Mouse (Mus musculus): Measurements from ENCODE around the gene Adamts20. TPM values are rescaled to one million over a fixed set of nuclear protein-coding genes. Genes with fewer than 3 reads are reported as not detected.
A peak's percentile ranks its signal among the peaks of the same experiment; 100 is the strongest.

The Adamts20 gene
- total RNA-seq, 1 experiment from 2014 or later = not detected

DNA sequence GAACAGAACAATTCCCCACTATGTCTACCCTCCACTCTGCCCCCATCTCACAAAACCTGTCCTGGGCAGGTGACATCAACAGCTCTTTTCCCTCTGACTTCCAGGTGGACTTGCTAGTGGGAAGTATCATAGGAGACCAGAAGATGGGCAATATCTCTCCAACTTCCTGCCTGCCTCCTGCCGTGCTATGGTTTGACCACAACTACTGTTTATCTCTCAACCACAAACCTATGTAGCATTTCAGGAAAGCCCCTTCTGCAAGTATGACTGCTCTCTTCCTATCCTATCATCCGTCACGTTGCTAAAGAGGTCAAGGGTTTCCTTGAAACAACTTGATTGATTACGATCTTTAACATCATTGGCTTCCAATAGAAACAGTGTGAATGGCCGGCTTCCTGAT lies 12.4 kb downstream of the Adamts20 start:
- ATAC-seq (ENCODE audit: extremely low read depth, insufficient number of reproducible peaks, low FRiP score, poor library complexity, severe bottlenecking) = no peak

DNA sequence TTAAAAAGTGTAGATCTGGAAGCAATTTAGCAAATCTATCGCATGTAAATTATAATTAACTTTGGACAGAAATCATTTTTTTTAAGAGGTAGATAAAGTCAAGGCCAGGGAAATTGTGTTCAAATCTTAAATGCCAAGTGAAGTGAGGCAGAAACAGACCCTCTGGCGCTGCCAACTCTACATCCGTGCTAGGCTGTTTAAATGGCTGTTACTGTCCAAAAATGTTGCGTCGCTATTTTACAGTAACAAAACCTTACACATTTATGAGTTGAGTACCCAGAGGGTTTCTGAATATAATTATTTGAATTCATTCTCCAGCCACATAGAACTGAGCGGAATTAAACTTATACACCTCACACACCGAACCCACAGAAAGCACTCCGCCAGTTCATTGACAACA lies 13.6 kb downstream of the Adamts20 start:
- ATAC-seq (ENCODE audit: extremely low read depth, insufficient number of reproducible peaks, low FRiP score, poor library complexity, severe bottlenecking) = no peak

DNA sequence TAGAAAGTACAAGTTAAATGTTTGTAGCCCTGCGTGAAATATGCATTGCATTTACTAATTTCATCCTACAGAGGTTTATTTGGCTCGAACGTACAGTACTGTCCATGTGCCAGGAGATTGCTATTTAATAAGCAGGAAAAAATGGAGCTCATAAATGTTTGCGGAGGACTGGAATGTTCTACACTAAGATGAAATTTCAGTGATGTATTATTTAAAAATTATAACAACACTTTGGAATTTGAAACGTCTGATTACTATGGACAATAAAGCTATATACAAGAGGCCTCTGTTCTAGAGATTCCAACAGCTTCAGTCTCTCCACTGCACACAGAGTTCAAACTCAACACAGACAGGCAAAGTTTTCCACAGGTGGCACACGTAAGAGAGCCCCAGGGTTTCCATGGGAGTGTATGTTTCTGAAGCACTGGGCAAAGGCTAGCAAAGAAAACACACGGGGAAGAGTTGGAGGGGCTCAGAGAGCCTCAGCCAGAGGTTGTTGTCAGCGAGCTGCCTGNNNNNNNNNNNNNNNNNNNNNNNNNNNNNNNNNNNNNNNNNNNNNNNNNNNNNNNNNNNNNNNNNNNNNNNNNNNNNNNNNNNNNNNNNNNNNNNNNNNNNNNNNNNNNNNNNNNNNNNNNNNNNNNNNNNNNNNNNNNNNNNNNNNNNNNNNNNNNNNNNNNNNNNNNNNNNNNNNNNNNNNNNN lies 20.6 kb downstream of the Adamts20 start:
- no peak for ATAC-seq (ENCODE audit: extremely low read depth, insufficient number of reproducible peaks, low FRiP score, poor library complexity, severe bottlenecking)

DNA sequence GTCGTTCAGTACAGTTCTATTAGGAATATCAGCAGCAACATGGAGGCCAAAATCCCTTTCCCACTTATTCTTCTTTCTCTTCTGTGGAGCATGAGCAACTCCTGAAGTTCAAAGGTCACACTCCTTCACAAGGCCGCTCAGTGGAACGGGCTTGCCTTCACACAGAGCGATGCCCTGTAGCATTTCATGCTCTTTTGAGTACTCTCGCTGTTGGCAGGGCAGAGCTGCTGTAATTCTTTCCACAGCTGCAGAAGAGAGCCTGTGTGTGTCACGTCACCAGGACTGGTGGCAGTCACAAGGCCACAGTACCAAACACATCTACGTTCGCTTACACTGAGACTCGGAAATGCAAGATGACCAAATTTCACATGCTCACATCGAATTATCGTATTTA lies 21.2 kb downstream of the Adamts20 start:
- no peak for ATAC-seq (ENCODE audit: extremely low read depth, insufficient number of reproducible peaks, low FRiP score, poor library complexity, severe bottlenecking)

DNA sequence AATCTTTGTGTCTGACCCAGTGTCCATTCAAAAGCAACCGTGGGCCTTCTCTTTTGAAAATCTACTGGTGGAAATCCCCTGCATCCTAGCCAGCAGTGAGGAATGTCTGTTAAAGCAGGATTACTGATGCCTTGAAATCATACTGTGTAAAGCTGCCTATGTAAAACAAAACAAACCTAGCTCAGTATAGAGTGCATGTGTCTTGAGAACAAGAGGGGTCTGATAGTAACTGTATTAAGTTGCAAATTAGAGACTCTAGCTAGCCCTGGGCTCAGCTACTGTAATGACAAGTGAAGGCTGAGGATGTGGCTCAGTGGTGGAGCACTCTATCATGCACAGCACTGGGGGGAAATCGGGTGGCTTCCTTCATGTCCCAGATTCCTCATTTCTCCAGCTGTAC lies 22.2 kb downstream of the Adamts20 start:
- no peak for ATAC-seq (ENCODE audit: extremely low read depth, insufficient number of reproducible peaks, low FRiP score, poor library complexity, severe bottlenecking)

DNA sequence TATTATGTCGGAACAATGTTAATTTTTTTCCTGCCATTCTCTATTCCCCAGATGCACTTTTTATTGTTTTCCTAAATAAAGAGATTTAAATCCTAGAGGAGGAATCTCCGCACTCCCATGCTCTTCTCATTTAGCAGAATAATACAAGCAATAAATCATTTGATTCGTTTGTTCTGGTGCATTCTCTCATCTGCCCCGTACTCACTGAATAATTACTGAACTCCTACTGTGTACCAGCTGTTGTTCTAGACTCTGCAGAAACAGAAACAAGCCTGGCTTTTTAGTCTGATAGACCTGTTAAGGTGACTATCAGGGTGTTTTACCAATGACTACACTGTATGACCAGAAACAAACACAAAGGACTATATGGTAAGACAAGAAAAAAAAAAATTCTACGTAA lies 29.7 kb downstream of the Adamts20 start:
- ATAC-seq (ENCODE audit: extremely low read depth, insufficient number of reproducible peaks, low FRiP score, poor library complexity, severe bottlenecking) = no peak

DNA sequence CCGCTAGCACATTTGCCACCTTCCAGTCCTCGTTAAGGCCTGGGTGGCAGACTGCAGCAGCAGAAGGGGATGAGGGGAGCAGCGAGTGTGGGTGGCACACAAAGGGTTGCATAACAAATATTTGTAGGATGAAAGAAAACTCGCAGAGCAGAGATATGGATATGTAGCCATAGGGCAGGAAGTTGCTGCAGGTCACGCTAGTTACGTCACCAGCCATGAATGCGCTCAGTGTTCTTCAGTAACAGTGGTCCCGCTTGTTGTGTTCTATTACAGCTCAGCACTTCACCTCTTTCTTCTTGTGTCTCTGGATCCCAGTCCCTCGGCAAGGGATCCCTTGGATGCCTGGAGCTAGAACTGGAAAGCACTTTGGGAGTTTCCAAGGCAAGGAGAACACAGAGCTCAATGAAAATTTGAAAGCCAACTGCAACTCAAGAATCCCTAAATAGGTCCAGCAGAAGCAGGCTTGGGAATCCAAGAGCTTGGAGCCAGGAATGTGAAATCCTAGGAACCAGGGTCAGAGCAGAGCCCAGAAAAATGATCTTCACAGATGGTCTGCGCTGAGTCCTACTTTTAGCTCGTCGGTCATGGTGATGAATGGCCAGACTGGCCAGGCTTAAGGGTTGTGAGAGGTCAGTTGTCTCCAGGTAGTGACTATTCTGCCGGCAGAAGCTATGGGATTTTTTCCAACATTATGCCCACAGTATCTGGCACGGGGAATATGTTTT lies 34.4 kb downstream of the Adamts20 start:
- ATAC-seq (ENCODE audit: extremely low read depth, insufficient number of reproducible peaks, low FRiP score, poor library complexity, severe bottlenecking) = no peak

DNA sequence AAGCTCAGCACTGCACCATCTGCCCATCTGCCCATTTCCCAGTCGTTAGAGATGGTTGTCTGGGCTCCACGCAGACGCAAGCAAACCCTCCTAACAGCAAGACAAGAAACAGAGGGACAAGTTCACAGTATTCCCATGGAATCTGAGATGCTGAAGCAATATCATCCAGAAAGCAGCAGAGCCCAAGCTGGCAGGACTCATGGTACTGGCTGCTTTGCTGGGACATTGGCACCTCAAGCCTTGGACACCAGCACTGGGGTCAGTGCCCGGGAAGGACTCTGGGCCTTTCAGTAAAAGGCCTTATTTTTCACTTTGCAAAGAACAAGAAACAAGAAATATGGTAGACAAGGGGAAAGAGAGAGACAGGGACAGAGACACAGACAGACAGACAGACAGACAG lies 36.5 kb downstream of the Adamts20 start:
- no peak for ATAC-seq (ENCODE audit: extremely low read depth, insufficient number of reproducible peaks, low FRiP score, poor library complexity, severe bottlenecking)

DNA sequence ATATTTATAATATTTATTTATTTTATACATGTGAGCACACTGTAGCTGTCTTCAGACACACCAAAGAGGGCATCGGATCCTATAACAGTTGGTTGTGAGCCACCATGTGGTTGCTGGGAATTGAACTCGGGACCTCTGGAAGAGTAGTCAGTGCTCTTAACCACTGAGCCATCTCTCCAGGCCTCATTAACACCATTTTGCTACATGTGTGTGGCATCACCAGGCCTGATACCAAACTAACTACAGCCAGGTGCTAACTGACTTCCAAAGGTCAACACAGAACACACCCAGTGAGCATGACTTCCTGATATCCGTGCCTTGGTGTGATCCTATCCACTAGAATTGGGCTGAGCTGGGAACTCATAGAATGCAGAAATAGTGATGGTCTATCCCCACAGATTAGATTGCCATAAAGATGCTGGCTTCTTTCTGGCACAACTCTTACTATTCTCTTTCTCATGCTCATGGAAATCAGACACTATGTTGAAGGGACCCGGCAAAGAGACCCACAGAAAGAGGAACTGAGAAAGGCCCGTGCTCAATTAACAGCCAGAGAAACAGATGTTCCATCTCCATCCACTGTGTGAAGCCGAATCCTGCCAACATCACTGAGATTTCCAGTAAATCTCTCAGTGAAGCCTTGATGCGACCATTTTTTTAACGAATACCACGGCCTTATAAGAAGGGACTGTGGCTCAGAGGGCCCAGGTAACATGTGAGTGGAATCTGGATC lies 37.6 kb downstream of the Adamts20 start:
- ATAC-seq (ENCODE audit: extremely low read depth, insufficient number of reproducible peaks, low FRiP score, poor library complexity, severe bottlenecking) = no peak

DNA sequence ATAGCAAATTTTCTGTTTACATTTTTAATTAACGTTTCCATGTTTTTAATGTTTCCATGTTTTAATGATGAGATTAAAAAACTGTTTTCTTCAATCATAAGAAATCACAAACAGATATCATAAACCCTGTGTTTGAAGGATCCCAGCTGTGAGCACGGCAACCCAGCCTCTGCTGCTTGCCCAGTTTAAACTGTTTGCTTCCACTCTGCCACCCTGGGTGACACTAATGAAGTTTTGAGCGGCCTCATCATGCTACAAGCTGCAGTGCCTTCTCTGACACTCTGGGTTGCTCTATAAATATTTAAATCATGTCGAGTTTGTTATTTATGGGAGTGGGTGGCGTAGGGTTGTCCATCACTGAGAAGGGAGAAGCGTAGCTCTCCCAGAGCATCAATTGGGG lies 44.7 kb downstream of the Adamts20 start:
- ATAC-seq (ENCODE audit: extremely low read depth, insufficient number of reproducible peaks, low FRiP score, poor library complexity, severe bottlenecking) = no peak

DNA sequence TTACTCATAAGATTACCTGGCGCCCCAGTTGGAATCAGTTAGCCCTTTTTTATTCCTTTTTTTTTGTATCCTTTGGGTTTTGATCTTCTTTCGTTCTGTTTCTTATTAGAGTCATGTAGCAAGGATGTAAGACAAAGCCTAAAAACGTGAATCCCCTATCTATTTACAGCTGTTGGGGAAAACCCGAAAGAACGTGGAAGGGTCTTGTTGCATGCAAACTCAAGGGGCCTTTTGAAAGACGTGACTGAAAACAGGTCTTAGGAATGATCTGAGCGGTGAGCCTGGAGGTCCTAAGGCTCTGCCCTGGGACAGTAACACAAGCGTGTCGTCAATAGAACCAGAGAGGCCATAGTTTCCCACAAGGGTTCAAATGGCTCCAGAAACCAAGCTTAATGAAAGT lies 46.1 kb downstream of the Adamts20 start:
- no peak for ATAC-seq (ENCODE audit: extremely low read depth, insufficient number of reproducible peaks, low FRiP score, poor library complexity, severe bottlenecking)

DNA sequence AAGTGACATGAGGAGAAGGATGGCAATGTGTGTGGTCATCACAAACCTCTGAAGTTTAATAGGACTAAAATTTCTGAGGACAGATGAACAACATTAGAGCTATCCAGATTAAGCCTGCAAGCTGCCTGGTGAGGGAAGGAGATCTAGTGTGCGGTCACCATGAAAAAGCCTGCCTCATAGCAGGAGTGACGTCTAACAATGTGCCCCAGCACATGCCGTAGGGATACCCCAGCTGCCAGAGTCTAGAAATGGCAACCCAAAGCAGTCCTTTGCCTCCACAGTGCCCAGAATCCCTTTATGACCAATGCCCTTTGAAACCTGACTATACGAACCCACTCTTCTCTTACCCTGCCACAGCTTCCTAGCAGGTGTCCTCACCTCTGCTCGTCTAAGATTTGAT lies 46.8 kb downstream of the Adamts20 start:
- no peak for ATAC-seq (ENCODE audit: extremely low read depth, insufficient number of reproducible peaks, low FRiP score, poor library complexity, severe bottlenecking)

DNA sequence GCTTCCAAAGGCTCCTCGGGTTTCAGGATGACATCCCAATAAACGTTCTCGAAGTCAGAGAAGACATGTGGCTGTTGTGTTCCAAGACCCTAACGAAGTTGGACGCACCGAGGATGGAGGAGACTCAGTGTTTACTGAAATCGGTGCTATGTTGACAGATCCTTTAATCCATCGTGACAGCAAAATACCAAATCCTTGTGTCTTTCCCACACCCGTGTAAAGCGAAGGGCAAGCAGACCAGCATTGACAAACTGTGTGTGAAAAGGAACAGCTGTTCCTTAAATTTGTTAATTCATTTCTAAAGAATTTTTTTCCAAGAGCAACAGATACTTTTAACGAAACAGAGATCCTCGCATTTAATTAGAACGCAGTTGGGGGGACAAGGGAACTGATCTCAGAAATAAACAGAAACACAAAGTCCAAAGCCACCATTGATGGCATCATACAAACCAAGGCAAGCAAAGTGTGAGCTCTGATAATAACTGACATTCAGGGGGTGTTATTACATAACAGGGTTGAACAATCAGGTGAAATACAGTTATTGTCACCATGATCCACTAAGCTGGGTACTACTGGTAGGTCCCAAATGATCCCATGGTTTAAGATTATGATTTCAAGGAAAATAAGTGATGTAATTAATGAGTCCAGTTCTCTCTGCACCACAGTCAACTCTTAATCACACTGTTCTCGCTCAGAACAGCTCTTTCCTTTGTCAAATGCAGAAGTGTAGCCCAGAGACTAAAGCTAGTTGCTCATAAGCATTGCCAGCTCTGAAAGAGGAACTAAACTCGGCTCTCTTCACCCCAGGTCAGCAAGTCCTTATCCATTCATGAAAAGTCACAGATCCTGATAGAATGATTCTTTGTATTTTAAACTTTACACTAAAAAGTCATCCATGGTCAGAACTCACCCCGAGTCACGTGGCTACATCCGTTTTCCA lies 47.7 kb downstream of the Adamts20 start:
- no peak for ATAC-seq (ENCODE audit: extremely low read depth, insufficient number of reproducible peaks, low FRiP score, poor library complexity, severe bottlenecking)

DNA sequence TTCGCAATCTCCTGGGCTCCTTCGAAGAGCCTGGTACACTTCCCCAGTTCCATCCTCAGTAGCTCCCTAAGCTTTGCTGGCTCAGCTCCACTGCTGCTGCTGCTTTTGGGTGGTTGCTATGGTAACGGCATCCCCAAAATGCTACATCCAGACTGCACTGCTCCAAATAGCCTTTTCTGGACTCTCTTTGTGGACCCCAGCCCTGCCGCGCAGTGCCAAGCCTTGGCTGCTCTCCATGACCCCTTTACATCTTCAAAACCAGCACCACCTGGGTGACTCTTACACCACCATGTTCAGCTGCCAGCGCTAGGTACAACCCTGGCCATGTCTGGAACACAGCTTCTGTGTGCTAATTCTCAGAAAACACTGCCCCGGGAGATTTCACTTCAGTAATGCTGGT lies 55.4 kb downstream of the Adamts20 start:
- no peak for ATAC-seq (ENCODE audit: extremely low read depth, insufficient number of reproducible peaks, low FRiP score, poor library complexity, severe bottlenecking)

DNA sequence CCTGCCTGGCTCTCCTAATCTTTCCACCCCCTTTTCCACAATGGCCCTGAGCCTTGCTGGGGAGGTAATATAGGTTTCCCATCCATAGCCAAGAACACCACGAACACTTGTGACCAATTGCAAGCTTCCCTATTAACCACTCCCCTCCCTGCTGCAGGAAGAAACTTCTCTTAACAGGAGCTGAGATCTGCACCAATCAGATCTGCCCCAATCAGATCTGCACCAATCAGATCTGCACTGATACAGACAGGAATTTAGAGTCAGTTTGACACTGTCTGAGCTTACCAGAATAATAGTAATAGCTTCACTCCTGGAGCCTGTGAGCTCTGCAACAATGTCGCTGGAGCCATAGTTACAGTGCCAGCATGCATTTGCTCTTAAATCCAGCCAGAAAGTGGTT lies 58.9 kb downstream of the Adamts20 start:
- ATAC-seq (ENCODE audit: extremely low read depth, insufficient number of reproducible peaks, low FRiP score, poor library complexity, severe bottlenecking) = no peak

DNA sequence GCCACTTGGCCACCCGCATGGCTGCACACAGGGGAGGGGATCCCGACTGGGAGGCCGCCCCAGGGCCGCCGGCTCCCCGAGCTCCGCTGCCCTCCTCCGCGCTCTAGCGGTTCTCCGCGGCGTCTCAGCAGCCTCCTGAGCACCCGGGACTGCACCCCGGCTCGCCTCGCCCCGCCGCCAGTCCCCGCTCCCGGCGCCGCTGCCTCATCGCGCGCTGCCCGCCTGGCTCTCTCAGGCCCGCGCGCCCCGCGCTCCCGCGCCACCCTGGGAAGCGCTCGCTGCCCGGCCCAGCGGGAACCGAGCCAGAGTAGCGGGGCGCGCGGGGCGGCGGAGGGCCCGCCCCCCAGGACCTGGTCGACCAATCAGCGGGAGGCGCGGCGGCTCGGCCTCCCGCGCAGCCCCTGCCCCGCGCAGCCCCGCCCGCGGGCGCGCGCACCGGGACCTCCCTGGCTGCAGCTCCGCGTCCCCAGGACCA lies 61.1 kb downstream of the Adamts20 start:
- ATAC-seq (ENCODE audit: extremely low read depth, insufficient number of reproducible peaks, low FRiP score, poor library complexity, severe bottlenecking) = no peak

DNA sequence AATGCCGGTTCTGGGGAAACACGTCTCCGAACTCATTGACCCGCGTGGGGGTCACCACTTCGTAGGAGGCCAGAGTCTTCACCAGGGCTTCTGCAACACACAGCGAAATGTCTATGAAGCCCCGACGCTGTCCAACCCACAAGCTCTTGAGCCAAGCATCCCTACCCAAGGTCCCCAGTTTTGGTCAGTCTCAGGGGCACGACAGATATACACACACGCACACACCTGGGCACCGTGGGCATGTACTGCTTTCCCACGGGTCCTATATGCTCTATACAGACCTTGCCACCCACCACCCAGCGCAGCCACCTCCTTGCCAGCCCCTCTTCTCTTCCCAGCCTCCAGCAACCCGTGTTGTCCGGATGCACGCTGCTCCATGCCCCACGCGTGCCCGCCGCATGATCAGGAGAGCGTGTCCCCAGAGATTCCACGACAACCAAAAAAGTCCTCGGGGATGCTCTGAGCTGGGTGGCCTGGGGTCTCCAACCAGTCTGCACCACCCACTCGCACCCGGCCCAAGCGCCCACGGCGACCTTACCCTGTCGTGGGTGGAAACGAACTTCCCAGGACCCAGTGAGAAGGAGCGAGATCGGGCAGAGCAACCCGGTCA lies 61.7 kb downstream of the Adamts20 start:
- ATAC-seq (ENCODE audit: extremely low read depth, insufficient number of reproducible peaks, low FRiP score, poor library complexity, severe bottlenecking) = 0 out of 2 replicates have a peak, but pooled peaks have one; percentile 6

DNA sequence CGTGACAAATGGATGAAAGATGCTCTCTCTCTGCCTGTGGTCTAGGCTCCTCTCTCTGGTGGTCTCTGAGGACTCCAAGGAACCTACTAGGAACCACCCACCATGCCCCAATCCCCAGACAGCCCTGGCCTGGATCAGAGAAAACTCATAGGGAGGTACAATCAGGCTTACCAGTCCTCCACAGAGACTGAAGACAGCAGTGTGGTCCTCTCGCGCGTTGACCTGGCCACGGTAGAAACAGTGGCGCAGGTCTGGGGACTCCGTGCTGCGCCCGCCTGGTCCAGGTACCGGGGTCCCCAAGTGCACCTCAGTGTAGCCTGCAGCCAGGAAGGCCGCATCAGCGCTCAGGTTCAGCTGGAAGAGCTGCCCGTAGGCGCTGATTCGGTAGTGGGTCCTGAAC lies 62.2 kb downstream of the Adamts20 start:
- no peak for ATAC-seq (ENCODE audit: extremely low read depth, insufficient number of reproducible peaks, low FRiP score, poor library complexity, severe bottlenecking)

DNA sequence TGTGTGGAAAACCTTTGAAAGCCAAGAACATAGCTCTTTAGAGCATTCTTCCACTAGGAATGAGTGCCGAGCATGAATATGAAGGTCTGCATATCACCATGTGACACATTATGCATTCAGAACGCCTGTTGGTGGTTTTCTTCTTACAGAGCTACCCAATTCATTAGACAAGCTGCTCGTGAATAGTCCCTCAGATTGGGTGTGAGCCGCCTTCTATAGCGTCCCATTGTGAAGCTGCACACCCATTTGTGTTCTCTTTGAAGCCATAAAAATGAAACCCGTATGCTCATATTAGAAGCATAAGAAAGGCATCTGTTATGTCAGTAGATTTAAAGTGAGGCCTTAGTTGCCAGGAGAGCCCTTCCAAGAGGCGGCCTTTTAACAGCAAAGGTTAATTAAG lies 72.5 kb downstream of the Adamts20 start:
- ATAC-seq (ENCODE audit: extremely low read depth, insufficient number of reproducible peaks, low FRiP score, poor library complexity, severe bottlenecking) = no peak
